Mouse (Mus musculus) forebrain, embryonic 10.5 days (tissue): Measurements from ENCODE around the gene Fam131c. TPM values are rescaled to one million over a fixed set of nuclear protein-coding genes. Genes with fewer than 3 reads are reported as not detected.

Source experiments
- DNase-seq: peaks from one replicate; pipeline ENCODE4 v3.0.0-alpha.2; 2017; ENCODE audit warnings: low spot score; ENCODE audit errors: extremely low spot score
- H3K27ac ChIP-seq: fragments of 300-500 bp; sonication (generic); 2 replicates; pipeline ENCODE4 v1.5.1; 2016; ENCODE audit warnings: mild to moderate bottlenecking
- H3K27me3 ChIP-seq: fragments of 300-500 bp; sonication (generic); 2 replicates; pipeline ENCODE4 v1.6.1; 2016; ENCODE audit warnings: mild to moderate bottlenecking; ENCODE audit not compliant: poor library complexity, severe bottlenecking
- H3K36me3 ChIP-seq: fragments of 300-500 bp; sonication (generic); replicated peaks from 2 replicates; pipeline ENCODE4 v1.6.1; 2016; ENCODE audit warnings: mild to moderate bottlenecking, moderate library complexity
- H3K4me1 ChIP-seq: fragments of 300-500 bp; sonication (generic); 2 replicates; pipeline ENCODE4 v1.6.1; 2016
- H3K4me3 ChIP-seq: fragments of 300-500 bp; sonication (generic); 2 replicates; pipeline ENCODE4 v1.5.1; 2016; ENCODE audit warnings: mild to moderate bottlenecking, moderate library complexity
- H3K9me3 ChIP-seq: fragments of 300-500 bp; sonication (generic); 2 replicates; pipeline ENCODE4 v1.6.1; 2016; ENCODE audit warnings: mild to moderate bottlenecking, moderate library complexity
- WGBS: fragments of 180-500 bp; shearing (Covaris S2); methylation state at CpG from one replicate; pipeline ENCODE4 v1.1.7; 2016; 5-methylcytosine and 5-hydroxymethylcytosine counted together
- polyA plus RNA-seq: library from polyadenylated mRNA; unstranded; fragments of >200 nt; fragmentation: Nextera tagmentation; extraction: Ambion mirVana; gene quantifications from 2 replicates; pipeline ENCODE4 v1.2.1, GENCODE M21; 2016

The Fam131c gene
- polyA plus RNA-seq, 1 experiment from 2014 or later: 0.55 TPM

GRCm38 (mm10) chr4:141338853-141339252, 29.2 kb upstream of the Fam131c start:
- Histone ChIP-seq H3K4me1 (peaks cover 73% of the 10 kb centered on the region), H3K27me3 (peaks cover 33% of the 10 kb centered on the region), H3K36me3 (no peaks in the 10 kb centered on the region), H3K27ac (peak overlapping the region; percentile 81), H3K4me3 (peak overlapping the region; percentile 14; the same call in 1 of the 2 replicates), H3K9me3 (no peaks in the 10 kb centered on the region)
- no peak for DNase-seq
- 12% methylated on average over 1 of the region's 1 CpGs for WGBS

- no peak overlapping the region for H3K27ac ChIP-seq
- WGBS: 69% methylated on average over 7 of the region's 7 CpGs
- no peaks in the 10 kb centered on the region for H3K36me3 ChIP-seq
Measured at GRCm38 (mm10) chr4:141341477-141341876, 26.5 kb upstream of the Fam131c start.

GRCm38 (mm10) chr4:141343515-141343914, 24.5 kb upstream of the Fam131c start:
- Histone ChIP-seq H3K36me3 (no peaks in the 10 kb centered on the region), H3K9me3 (no peaks in the 10 kb centered on the region), H3K4me1 (peaks cover 46% of the 10 kb centered on the region), H3K27ac (no peak overlapping the region), H3K27me3 (peaks cover 23% of the 10 kb centered on the region), H3K4me3 (no peak overlapping the region)
- 75% methylated on average over 7 of the region's 7 CpGs for WGBS
- DNase-seq: no peak

More at GRCm38 (mm10) chr4:141341477-141341876, 26.5 kb upstream of the Fam131c start:
- Histone ChIP-seq H3K4me1 (peaks cover 47% of the 10 kb centered on the region), H3K9me3 (no peaks in the 10 kb centered on the region), H3K27me3 (peaks cover 33% of the 10 kb centered on the region), H3K4me3 (no peak overlapping the region)
- no peak for DNase-seq

- H3K27ac ChIP-seq: no peak overlapping the region
- 95% methylated on average over 12 of the region's 12 CpGs for WGBS
Measured at GRCm38 (mm10) chr4:141345219-141345618, 22.8 kb upstream of the Fam131c start.

GRCm38 (mm10) chr4:141347365-141347797, 20.6 kb upstream of the Fam131c start:
- H3K4me3 ChIP-seq: no peak overlapping the region
- 0 out of 2 replicates have a peak overlapping the region, but pooled peaks have one; percentile 42 for H3K27ac ChIP-seq

More at GRCm38 (mm10) chr4:141345219-141345618, 22.8 kb upstream of the Fam131c start:
- Histone ChIP-seq H3K9me3 (no peaks in the 10 kb centered on the region), H3K36me3 (no peaks in the 10 kb centered on the region), H3K4me1 (peaks cover 36% of the 10 kb centered on the region), H3K4me3 (no peak overlapping the region), H3K27me3 (peaks cover 13% of the 10 kb centered on the region; the same call in 1 of the 2 replicates)
- DNase-seq: no peak

GRCm38 (mm10) chr4:141348616-141349015, 19.4 kb upstream of the Fam131c start:
- H3K4me3 ChIP-seq: no peak overlapping the region

More at GRCm38 (mm10) chr4:141347365-141347797, 20.6 kb upstream of the Fam131c start:
- WGBS: 76% methylated on average over 8 of the region's 8 CpGs
- DNase-seq: no peak
- no peaks in the 10 kb centered on the region for H3K9me3 ChIP-seq
- H3K36me3 ChIP-seq: no peaks in the 10 kb centered on the region
- H3K27me3 ChIP-seq: no peaks in the 10 kb centered on the region
- H3K4me1 ChIP-seq: peaks cover 23% of the 10 kb centered on the region

GRCm38 (mm10) chr4:141350015-141350414, 18.0 kb upstream of the Fam131c start:
- no peak overlapping the region for H3K27ac ChIP-seq
- no peak for DNase-seq
- H3K36me3 ChIP-seq: no peaks in the 10 kb centered on the region
- no peak overlapping the region for H3K4me3 ChIP-seq
- peaks cover 25% of the 10 kb centered on the region for H3K4me1 ChIP-seq
- H3K27me3 ChIP-seq: no peaks in the 10 kb centered on the region
- H3K9me3 ChIP-seq: no peaks in the 10 kb centered on the region
- WGBS: 92% methylated on average over 12 of the region's 12 CpGs

More at GRCm38 (mm10) chr4:141348616-141349015, 19.4 kb upstream of the Fam131c start:
- 79% methylated on average over 11 of the region's 11 CpGs for WGBS
- Histone ChIP-seq H3K27ac (no peak overlapping the region), H3K27me3 (no peaks in the 10 kb centered on the region), H3K4me1 (peaks cover 25% of the 10 kb centered on the region), H3K36me3 (no peaks in the 10 kb centered on the region), H3K9me3 (no peaks in the 10 kb centered on the region)
- DNase-seq: no peak

DNA sequence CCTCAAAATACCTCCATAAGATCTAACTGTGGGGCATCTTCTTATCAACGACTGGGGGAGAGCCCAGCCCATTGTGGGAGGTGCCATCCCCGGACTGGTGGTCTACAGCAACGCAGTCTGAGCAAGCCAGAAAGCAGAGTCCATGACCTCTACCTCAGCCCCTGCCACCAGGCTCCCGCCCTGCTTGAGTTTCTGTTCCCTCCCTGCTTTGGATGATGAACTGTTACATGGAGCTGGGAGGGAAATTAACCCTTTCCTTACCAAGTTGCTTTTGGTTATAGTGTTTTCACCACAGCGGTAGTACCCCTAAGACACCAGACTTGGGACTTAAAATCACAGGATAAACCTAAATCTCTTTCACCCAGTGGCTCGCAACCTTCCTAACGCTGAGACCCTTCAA, 16.0 kb upstream of the Fam131c start:
- H3K27ac ChIP-seq: no peak overlapping the region
- H3K36me3 ChIP-seq: no peaks in the 10 kb centered on the region
- H3K9me3 ChIP-seq: no peaks in the 10 kb centered on the region
- H3K27me3 ChIP-seq: no peaks in the 10 kb centered on the region
- DNase-seq: no peak
- 76% methylated on average over 7 of the region's 7 CpGs for WGBS
- H3K4me3 ChIP-seq: no peak overlapping the region
- H3K4me1 ChIP-seq: peaks cover 25% of the 10 kb centered on the region

- no peak for DNase-seq
- Histone ChIP-seq H3K4me1 (peaks cover 17% of the 10 kb centered on the region), H3K36me3 (no peaks in the 10 kb centered on the region), H3K27me3 (no peaks in the 10 kb centered on the region), H3K27ac (0 out of 2 replicates have a peak overlapping the region, but pooled peaks have one; percentile 4), H3K4me3 (no peak overlapping the region), H3K9me3 (no peaks in the 10 kb centered on the region)
- WGBS: 77% methylated on average over 5 of the region's 5 CpGs
Measured at GRCm38 (mm10) chr4:141352986-141353385, 15.0 kb upstream of the Fam131c start.

DNA sequence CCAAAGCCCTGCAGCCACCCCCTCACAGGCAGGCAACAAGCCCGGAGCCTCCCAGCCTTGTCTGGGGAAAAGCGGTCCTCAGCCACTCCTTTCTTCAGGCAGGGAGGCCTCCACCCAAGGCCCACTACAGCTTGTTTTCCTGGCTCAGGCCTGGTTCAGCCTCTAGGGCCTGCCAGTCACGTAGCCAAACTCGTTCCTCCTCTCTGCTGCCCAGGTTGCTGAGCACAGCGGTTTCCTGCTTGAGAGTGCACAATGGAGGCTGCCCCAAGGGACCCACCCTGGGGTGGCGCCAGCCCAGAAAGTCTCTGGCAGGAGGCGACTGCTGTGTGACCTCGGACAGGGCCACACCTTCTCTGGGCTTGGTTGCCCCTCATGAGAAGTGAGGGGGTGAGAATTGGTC, 14.2 kb upstream of the Fam131c start:
- H3K27me3 ChIP-seq: no peaks in the 10 kb centered on the region
- no peak for DNase-seq
- WGBS: 69% methylated on average over 8 of the region's 8 CpGs
- H3K9me3 ChIP-seq: no peaks in the 10 kb centered on the region
- no peaks in the 10 kb centered on the region for H3K36me3 ChIP-seq
- H3K27ac ChIP-seq: 0 out of 2 replicates have a peak overlapping the region, but pooled peaks have one; percentile 4
- H3K4me1 ChIP-seq: peaks cover 8% of the 10 kb centered on the region; the same call in 1 of the 2 replicates
- no peak overlapping the region for H3K4me3 ChIP-seq

- no peak overlapping the region for H3K27ac ChIP-seq
- DNase-seq: no peak
- H3K4me1 ChIP-seq: peaks cover 31% of the 10 kb centered on the region
- H3K36me3 ChIP-seq: no peaks in the 10 kb centered on the region
- H3K27me3 ChIP-seq: peaks cover 26% of the 10 kb centered on the region
- no peak overlapping the region for H3K4me3 ChIP-seq
- H3K9me3 ChIP-seq: no peaks in the 10 kb centered on the region
Measured at GRCm38 (mm10) chr4:141357811-141358210, 10.2 kb upstream of the Fam131c start.

- Histone ChIP-seq H3K4me1 (peaks cover 29% of the 10 kb centered on the region), H3K27me3 (peaks cover 40% of the 10 kb centered on the region), H3K9me3 (no peaks in the 10 kb centered on the region), H3K27ac (no peak overlapping the region), H3K36me3 (no peaks in the 10 kb centered on the region), H3K4me3 (no peak overlapping the region)
- WGBS: 83% methylated on average over 6 of the region's 6 CpGs
- no peak for DNase-seq
Measured at GRCm38 (mm10) chr4:141359222-141359621, 8.8 kb upstream of the Fam131c start.

DNA sequence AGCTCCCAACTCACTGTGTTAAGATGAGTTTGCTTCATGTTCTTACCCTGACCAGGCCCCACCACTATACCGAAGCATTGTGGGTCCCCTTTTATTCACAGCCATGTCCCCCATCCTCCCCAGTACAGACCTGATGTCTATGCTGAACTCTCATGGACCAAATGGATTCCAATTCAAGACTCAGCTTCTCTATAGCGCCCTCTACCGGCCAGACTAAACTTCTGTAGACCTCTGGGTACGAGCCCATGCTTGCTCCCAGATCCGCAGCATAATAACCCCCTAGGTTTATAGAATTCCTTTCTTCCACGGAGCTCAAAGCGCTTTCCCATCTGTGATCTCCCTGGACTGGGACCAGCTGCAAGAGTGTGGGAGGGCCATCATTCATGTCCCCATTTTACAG, 7.2 kb upstream of the Fam131c start:
- DNase-seq: peak; percentile 46
- 27% methylated on average over 7 of the region's 7 CpGs for WGBS

More for the DNA sequence above, 7.2 kb upstream of the Fam131c start:
- Histone ChIP-seq H3K36me3 (no peaks in the 10 kb centered on the region), H3K4me1 (peaks cover 29% of the 10 kb centered on the region), H3K27ac (no peak overlapping the region), H3K4me3 (no peak overlapping the region), H3K9me3 (no peaks in the 10 kb centered on the region), H3K27me3 (peaks cover 56% of the 10 kb centered on the region)
